Mouse (Mus musculus): ENCODE results near the gene Gm45785. TPM values are rescaled to one million over a fixed set of nuclear protein-coding genes. Genes with fewer than 3 reads are reported as not detected.

Gene Gm45785
- total RNA-seq, 2 experiments from 2014 or later, result not detected

DNA sequence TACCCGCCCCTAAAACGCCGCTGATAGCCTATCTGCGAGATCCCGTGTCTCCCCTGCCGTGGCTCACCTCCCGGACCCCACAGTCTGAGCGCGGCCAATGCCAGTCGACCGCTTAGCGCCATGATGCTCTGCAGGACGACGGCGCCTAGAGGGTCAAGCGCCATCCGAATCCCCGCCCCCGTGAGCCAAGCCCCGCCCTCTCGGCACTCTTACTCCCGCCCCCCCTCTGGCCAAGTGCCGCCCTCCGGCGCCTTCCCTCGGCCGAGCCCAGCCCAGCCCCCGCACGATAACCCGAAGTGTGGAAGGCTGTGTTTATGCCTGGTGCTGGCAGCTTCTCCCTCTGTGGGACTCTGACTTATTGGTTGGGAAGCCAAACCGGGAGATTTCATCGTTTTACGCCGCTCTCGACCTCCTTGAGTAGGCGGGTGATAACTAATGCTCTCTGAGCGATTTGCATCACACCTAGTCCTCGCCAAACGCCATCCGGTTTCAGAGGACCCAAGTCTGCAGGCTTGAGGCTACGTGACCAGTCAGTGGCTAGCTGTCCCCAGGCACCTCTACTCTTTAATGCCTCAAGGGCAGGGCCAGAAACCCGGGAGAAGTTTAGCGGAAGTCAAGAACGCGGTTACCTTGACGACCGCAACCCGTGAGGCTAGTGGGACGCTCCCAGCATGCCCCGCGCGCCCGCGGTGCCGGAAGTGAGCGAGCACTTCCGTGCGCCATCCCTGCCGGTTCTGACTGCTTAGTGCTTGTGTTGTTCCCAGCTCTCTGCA is 25.8 kb upstream of the Gm45785 start, which contains the start of the genes Psmd13 and Sirt3:
TSS of gene Psmd13 (plus strand) at position 273 of the 773 bp plus-strand sequence.
TSS of gene Sirt3 (minus strand) at position 614 of the 773 bp plus-strand sequence.
- peak; percentile 96 for DNase-seq
- TF ChIP-seq CTCF (IDR thresholded peaks at IDR 0.05), result no peak
- Histone ChIP-seq H3K27ac (peak within 1 kb of the TSS; percentile 89), H3K4me3 (peak within 1 kb of the TSS; percentile 82)
- intact Hi-C loops (cut with DNase I), result loop anchor here (2.0 kb wide), 2 partner anchors 21 to 25 kb away; partner anchors contain the start of genes Bet1l, Gm45785 and Ric8a

DNA sequence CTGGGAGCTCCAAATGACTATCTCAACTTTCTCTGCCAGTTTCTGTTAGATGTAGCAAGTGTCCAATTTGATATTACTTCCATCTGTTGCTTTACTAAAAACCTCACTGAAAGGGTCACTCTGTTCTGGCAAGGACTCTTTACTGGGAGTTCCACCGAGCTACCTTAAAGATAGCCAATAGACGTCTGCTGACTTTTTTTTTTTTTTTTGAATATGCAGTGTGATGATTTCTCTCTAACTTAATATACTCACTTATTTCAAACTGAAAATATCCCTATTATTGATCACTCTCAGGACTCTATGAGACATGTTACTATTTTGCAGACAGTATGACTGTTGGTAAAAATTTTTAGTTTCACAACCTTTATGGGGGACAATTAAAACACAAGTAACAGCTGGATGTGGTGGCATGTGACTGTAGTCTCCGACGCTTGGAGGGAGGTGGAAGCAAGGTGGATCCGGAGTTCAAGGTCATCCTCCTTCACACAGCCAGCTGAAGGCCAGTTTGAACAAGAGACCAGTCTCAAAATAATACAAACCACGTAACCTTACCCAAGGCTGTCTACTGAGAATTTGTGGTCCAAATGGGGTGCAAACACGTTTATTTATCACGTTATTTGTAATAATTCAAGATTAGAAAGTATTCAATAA is 24.9 kb upstream of the Gm45785 start:
- H3K4me3 ChIP-seq, result peak overlapping the region; percentile 82
- peak overlapping the region; percentile 89 for H3K27ac ChIP-seq
- no peak for DNase-seq
- no peak for TF ChIP-seq CTCF (IDR thresholded peaks at IDR 0.05)
- intact Hi-C loops (cut with DNase I), result loop anchor here (2.0 kb wide), 2 partner anchors 22 to 24 kb away; partner anchors contain the start of genes Bet1l, Gm45785 and Ric8a

GRCm38 (mm10) chr7:140880419-140880818 is 24.3 kb upstream of the Gm45785 start:
- DNase-seq, result no peak
- intact Hi-C loops (cut with DNase I), result loop anchor here (2.0 kb wide), 2 partner anchors 22 to 24 kb away; partner anchors contain the start of genes Bet1l, Gm45785 and Ric8a
- peak overlapping the region; percentile 89 for H3K27ac ChIP-seq
- no peak for TF ChIP-seq CTCF (IDR thresholded peaks at IDR 0.05)
- peak overlapping the region; percentile 82 for H3K4me3 ChIP-seq

- Histone ChIP-seq H3K4me3 (no peak overlapping the region), H3K27ac (no peak overlapping the region)
- TF ChIP-seq CTCF (IDR thresholded peaks at IDR 0.05), result no peak
- DNase-seq, result no peak
- intact Hi-C loops (cut with DNase I), result no loop called here
Observed at GRCm38 (mm10) chr7:140879355-140879754, 23.2 kb upstream of the Gm45785 start.

DNA sequence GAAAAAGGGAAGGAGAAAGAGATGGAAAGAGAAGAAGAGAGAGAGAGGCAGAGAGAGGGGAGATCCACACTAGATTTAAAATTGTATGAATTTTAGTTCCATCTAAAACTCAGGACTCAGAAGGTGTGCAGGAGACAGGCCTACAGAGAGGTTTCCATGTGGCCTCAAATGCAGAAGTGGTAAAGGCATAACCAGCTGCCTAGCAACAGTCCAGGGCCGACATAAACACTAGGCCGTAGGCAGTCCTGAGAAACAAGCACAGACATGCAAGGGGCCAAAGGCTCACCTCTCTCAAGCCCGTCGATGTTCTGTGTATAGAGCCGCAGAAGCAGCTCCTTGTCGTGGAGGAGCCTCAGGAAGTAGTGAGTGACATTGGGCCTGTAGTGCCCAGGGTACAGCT is 21.2 kb upstream of the Gm45785 start:
- intact Hi-C loops (cut with DNase I), result no loop called here
- H3K4me3 ChIP-seq, result no peak overlapping the region

DNA sequence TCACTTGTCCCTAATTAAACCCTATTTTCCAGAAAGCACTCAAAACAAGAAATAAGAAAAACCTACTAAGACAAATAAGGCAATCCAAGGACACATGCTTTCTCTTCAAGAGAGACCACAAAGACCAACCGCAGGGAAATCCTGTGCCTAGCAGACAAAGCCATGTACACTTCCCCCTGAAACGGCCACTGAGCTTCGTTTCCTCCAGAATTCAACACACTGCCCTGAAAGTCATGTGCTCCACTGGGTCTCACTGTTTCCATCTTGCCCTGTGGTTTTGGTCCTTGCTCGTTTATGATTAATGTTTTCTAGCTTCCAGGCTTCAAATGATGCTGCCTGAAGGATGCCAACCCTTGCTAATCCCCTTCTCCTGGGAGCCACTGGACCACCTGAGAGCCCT is 18.1 kb upstream of the Gm45785 start:
- TF ChIP-seq CTCF (IDR thresholded peaks at IDR 0.05), result no peak
- DNase-seq, result no peak
- intact Hi-C loops (cut with DNase I), result no loop called here
- no peak overlapping the region for H3K27ac ChIP-seq
- no peak overlapping the region for H3K4me3 ChIP-seq

More for the DNA sequence above, 21.2 kb upstream of the Gm45785 start:
- TF ChIP-seq CTCF (IDR thresholded peaks at IDR 0.05), result no peak
- no peak for DNase-seq
- no peak overlapping the region for H3K27ac ChIP-seq

GRCm38 (mm10) chr7:140864761-140865160 is 8.6 kb upstream of the Gm45785 start:
- DNase-seq, result no peak
- Histone ChIP-seq H3K27ac (no peak overlapping the region), H3K4me3 (no peak overlapping the region)
- intact Hi-C loops (cut with DNase I), result no loop called here
- no peak for TF ChIP-seq CTCF (IDR thresholded peaks at IDR 0.05)

DNA sequence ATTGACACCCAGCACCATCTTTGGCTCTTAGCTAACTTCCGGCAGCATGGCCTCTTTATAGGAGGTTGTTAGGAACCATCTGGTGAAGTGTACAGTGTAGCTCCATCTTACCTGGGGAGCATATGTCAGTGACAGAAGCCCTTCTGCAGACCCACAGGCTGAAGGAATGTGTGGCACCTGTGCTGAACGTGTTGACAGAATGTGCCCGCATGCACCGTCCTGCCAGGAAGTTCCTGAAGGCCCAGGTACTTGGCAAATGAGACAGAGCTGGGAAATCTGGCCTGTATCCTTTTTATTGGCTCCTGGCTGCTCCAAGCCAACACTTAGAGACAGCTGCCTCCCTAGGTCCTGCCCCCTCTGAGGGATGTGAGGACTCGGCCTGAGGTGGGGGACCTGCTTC is 4.6 kb upstream of the Gm45785 start:
- H3K4me3 ChIP-seq, result no peak overlapping the region
- DNase-seq, result no peak

DNA sequence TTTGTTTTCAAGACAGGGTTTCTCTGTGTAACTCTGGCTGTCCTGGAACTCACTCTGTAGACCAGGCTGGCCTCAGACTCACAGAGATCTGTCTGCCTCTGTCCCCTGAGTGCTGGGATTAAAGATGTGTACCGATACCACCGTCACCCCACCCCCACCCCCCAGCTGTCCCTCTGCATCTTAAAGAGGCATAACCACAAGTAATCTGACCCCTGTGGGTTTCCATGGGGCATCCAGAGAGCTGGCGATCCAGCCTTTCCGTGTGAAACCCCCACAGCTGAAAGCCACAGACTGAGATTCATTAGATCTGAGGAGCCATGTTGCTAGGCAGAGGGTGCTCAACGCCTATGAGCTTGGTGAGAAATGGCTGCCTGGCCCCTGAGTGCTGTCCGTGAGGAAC is 3.9 kb upstream of the Gm45785 start:
- Histone ChIP-seq H3K27ac (no peak overlapping the region), H3K4me3 (no peak overlapping the region)
- intact Hi-C loops (cut with DNase I), result no loop called here
- peak; percentile 6 for DNase-seq
- TF ChIP-seq CTCF (IDR thresholded peaks at IDR 0.05), result no peak

More for the DNA sequence above, 4.6 kb upstream of the Gm45785 start:
- H3K27ac ChIP-seq, result no peak overlapping the region
- intact Hi-C loops (cut with DNase I), result no loop called here
- TF ChIP-seq CTCF (IDR thresholded peaks at IDR 0.05), result no peak

- peak overlapping the region; percentile 96 for H3K4me3 ChIP-seq
- intact Hi-C loops (cut with DNase I), result no loop called here
- no peak for DNase-seq
- no peak for TF ChIP-seq CTCF (IDR thresholded peaks at IDR 0.05)
- no peak overlapping the region for H3K27ac ChIP-seq
Observed at GRCm38 (mm10) chr7:140858746-140859145, 2.6 kb upstream of the Gm45785 start.

GRCm38 (mm10) chr7:140857550-140858505 is 1.7 kb upstream of the Gm45785 start, which contains the start of gene Bet1l:
Bet1l (minus strand) TSS chr7:140857577.
- Histone ChIP-seq H3K4me3 (peak within 1 kb of the TSS; percentile 96), H3K27ac (peak within 1 kb of the TSS; percentile 99)
- no peak for DNase-seq
- intact Hi-C loops (cut with DNase I), result loop anchor here (2.0 kb wide), 2 partner anchors 23 to 45 kb away; partner anchors contain the start of gene Psmd13
- no peak for TF ChIP-seq CTCF (IDR thresholded peaks at IDR 0.05)

Measured in gastrocnemius, adult 2 months (tissue).